Mouse (Mus musculus): Measurements from ENCODE around the gene Mylk2. TPM values are rescaled to one million over a fixed set of nuclear protein-coding genes. Genes with fewer than 3 reads are reported as not detected.

Mylk2 gene
- polyA plus RNA-seq, 1 experiment from 2014 or later: 1.3 TPM

DNA sequence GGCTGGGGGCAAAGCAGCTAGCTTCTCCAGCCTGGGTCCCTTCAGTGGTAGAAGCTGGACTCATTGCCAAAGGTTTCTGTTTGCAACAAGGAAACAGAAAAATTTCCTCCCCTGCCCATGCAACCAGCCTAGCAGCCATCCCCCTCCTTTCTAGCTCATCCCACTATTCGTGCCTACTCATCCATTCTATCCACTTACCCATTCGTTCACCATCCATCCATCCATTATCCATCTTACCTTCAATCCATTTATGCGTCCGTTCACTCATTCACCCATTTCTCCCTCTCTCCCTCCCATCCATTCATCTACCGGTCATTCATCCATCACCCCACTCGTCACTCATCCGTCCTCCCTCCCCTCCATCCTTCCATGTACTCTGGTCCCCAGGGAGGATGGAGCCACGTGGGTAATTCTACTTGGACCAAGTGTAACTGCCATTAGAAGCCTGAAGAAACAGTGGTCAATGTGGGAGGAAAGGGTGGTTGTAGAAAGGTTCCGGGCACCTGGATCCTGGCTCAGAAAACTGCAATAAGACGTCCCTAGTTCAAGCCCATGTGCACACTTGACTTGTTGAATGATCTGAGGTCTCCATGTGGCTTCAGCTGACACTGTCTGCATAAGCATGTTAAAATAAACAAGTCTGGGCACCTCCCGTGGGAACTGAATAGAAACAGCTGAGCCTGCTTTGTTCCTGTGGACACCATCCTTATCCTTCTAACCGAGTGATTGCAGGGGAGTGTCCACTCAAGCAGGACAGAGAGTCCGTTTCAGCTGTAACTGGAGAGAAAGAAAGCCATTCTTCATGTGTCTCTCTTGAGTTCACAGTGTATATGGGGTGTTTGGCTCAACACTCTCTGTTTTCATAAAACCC is 40.9 kb downstream of the Mylk2 start:
- Histone ChIP-seq H3K9me3 (ENCODE audit: control insufficient read depth, low read length) (no peaks in the 10 kb centered on the region), H3K4me1 (ENCODE audit: control insufficient read depth, insufficient read depth, low read length) (no peaks in the 10 kb centered on the region), H3K27ac (replicated peaks; ENCODE audit: low read depth, low read length) (no peak overlapping the region), H3K4me3 (ENCODE audit: low read depth, low read length) (peak overlapping the region; percentile 63), H3K9ac (ENCODE audit: low read depth, low read length) (peak overlapping the region; percentile 64), H3K36me3 (ENCODE audit: control insufficient read depth, insufficient read depth, low read length) (no peaks in the 10 kb centered on the region), H3K27me3 (replicated peaks; ENCODE audit: control insufficient read depth, insufficient read depth, low read length) (peaks cover 37% of the 10 kb centered on the region), H3K4me2 (ENCODE audit: low read depth, low read length) (peak overlapping the region; percentile 97)
- 15% methylated on average over 13 of the region's 13 CpGs for WGBS
- DNase-seq (ENCODE audit: low spot score): peak; percentile 23
- ATAC-seq (ENCODE audit: low read depth): no peak

DNA sequence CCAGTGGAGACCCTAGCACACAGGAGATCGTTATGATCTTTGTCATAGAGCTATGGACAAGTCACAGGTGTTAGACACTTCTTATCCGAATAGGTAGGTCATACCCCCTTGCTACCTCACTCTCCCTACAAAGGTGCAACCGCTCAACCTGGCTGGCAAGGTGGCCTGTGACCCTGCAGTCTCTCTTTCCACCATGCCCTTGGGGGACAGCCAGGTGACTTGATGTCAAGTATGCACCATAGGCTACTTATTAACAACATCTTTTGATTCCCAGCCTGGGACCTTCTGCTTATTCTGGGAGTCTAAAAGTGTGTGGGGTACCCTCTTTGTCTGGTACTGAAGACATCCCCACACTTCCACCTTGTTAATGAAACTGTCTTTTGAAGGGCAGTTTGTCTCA is 47.0 kb downstream of the Mylk2 start:
- no peak overlapping the region for H3K9ac ChIP-seq (ENCODE audit: low read depth, low read length)
- no peak overlapping the region for H3K27ac ChIP-seq (replicated peaks; ENCODE audit: low read depth, low read length)
- no peak overlapping the region for H3K4me3 ChIP-seq (ENCODE audit: low read depth, low read length)
- no peaks in the 10 kb centered on the region for H3K36me3 ChIP-seq (ENCODE audit: control insufficient read depth, insufficient read depth, low read length)
- H3K27me3 ChIP-seq (replicated peaks; ENCODE audit: control insufficient read depth, insufficient read depth, low read length): peaks cover 6% of the 10 kb centered on the region; the same call in 1 of the 2 replicates
- WGBS: 72% methylated on average over 3 of the region's 3 CpGs
- H3K9me3 ChIP-seq (ENCODE audit: control insufficient read depth, low read length): no peaks in the 10 kb centered on the region
- peaks cover 3% of the 10 kb centered on the region; the same call in 1 of the 2 replicates for H3K4me1 ChIP-seq (ENCODE audit: control insufficient read depth, insufficient read depth, low read length)
- H3K4me2 ChIP-seq (ENCODE audit: low read depth, low read length): no peak overlapping the region
- no peak for DNase-seq (ENCODE audit: low spot score)
- ATAC-seq (ENCODE audit: low read depth): no peak

DNA sequence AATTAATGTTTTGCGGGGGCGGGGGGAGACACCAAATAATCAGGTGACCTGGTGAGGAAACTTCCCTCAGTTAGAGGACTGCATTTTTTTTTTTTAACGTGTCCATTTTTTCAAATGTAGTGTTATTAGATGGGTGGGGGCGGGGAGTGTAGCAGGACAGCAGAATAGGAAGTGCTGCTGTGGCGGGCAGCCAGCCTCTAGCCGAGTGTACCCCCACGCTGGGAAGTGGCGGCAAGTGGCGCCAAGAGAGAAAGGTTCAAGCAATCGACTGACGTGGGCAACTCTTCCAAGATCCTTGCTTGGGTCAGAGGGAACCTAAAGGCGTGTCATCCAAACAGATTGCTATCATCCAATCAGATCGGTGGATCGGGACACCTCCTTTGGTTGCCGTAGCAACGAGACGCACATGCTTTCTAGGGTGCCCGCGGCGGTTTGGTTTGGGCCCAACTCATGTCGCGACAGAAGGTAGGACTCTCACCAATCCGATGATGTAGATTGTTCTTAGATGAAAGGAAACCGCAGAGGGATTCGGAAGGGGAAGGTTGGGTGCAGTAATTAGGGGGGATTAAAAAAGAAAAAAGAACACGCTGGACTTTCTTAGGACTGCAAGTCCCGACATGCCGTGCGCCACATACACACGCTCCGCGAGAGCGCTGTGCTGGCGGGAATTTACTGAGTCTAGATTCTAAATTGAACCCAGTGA is 51.1 kb downstream of the Mylk2 start, which contains the start of gene Ttll9:
Gene Ttll9, plus strand, starts transcription at position 395 of the 703 bp plus-strand sequence.
- H3K27me3 ChIP-seq (replicated peaks; ENCODE audit: control insufficient read depth, insufficient read depth, low read length): no peaks in the 10 kb centered on the region
- peak within 1 kb of the TSS; percentile 83 for H3K4me2 ChIP-seq (ENCODE audit: low read depth, low read length)
- DNase-seq (ENCODE audit: low spot score) (peak; percentile 95), ATAC-seq (ENCODE audit: low read depth) (peak; percentile 96)
- 2% methylated on average over 34 of the region's 34 CpGs for WGBS
- peak within 1 kb of the TSS; percentile 60 for H3K9ac ChIP-seq (ENCODE audit: low read depth, low read length)
- no peak within 1 kb of the TSS for H3K27ac ChIP-seq (replicated peaks; ENCODE audit: low read depth, low read length)
- no peaks in the 10 kb centered on the region for H3K9me3 ChIP-seq (ENCODE audit: control insufficient read depth, low read length)
- H3K36me3 ChIP-seq (ENCODE audit: control insufficient read depth, insufficient read depth, low read length): no peaks in the 10 kb centered on the region
- peak within 1 kb of the TSS; percentile 43 for H3K4me3 ChIP-seq (ENCODE audit: low read depth, low read length)
- peaks cover 3% of the 10 kb centered on the region; the same call in 1 of the 2 replicates for H3K4me1 ChIP-seq (ENCODE audit: control insufficient read depth, insufficient read depth, low read length)

DNA sequence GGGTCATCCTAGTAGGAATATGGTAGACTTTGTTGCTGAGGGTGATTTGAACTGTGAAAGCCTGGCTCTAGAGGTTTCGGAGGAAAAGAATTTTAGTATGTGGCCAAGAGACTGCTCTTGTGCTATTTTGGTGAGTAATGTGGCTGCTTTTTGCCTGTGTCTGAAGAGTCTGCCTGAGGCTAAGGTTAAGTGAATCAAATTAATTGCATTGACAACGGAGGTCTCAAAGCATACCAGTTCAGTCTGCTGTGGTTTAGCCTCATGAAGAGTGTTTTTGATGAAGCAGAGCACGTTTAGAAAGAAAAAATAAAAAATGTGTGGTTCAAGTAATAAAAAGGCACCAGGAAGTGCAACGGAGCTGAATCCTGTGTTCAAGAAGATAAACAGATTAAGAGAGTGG is 54.4 kb downstream of the Mylk2 start:
- H3K36me3 ChIP-seq (ENCODE audit: control insufficient read depth, insufficient read depth, low read length): no peaks in the 10 kb centered on the region
- DNase-seq (ENCODE audit: low spot score) (no peak), ATAC-seq (ENCODE audit: low read depth) (no peak)
- no peaks in the 10 kb centered on the region for H3K27me3 ChIP-seq (replicated peaks; ENCODE audit: control insufficient read depth, insufficient read depth, low read length)
- no peak overlapping the region for H3K4me2 ChIP-seq (ENCODE audit: low read depth, low read length)
- no peak overlapping the region for H3K27ac ChIP-seq (replicated peaks; ENCODE audit: low read depth, low read length)
- no peaks in the 10 kb centered on the region for H3K9me3 ChIP-seq (ENCODE audit: control insufficient read depth, low read length)
- H3K4me3 ChIP-seq (ENCODE audit: low read depth, low read length): no peak overlapping the region
- 49% methylated on average over 4 of the region's 4 CpGs for WGBS
- no peak overlapping the region for H3K9ac ChIP-seq (ENCODE audit: low read depth, low read length)
- peaks cover 3% of the 10 kb centered on the region; the same call in 1 of the 2 replicates for H3K4me1 ChIP-seq (ENCODE audit: control insufficient read depth, insufficient read depth, low read length)

Small RNAs within 50 kb of the gene (microRNA-seq; reads per million reads assigned to microRNA genes)
- gene Mir5622 (ENCODE audit: borderline number of aligned reads): 1.2 reads per million

Other genes with a start within 250 kb of the Mylk2 start
- gene H13, start 241.9 kb upstream of the Mylk2 start, polyA plus RNA-seq (2014; fragmentation: Nextera tagmentation; extraction: Ambion mirVana): 122 and 134 TPM in 2 replicates
- gene Mcts2, start 224.3 kb upstream of the Mylk2 start, polyA plus RNA-seq (2014; fragmentation: Nextera tagmentation; extraction: Ambion mirVana): 26.7 and 30.2 TPM in 2 replicates
- gene Id1, start 175.1 kb upstream of the Mylk2 start, polyA plus RNA-seq (2014; fragmentation: Nextera tagmentation; extraction: Ambion mirVana): 128 and 138 TPM in 2 replicates
- gene Cox4i2, start 157.2 kb upstream of the Mylk2 start, polyA plus RNA-seq (2014; fragmentation: Nextera tagmentation; extraction: Ambion mirVana): 19.1 and 27.0 TPM in 2 replicates
- gene Bcl2l1, start 79.6 kb upstream of the Mylk2 start, polyA plus RNA-seq (2014; fragmentation: Nextera tagmentation; extraction: Ambion mirVana): 77.3 and 86.7 TPM in 2 replicates
- gene Tpx2, start 63.4 kb upstream of the Mylk2 start, polyA plus RNA-seq (2014; fragmentation: Nextera tagmentation; extraction: Ambion mirVana): 69.3 and 87.9 TPM in 2 replicates
- gene Foxs1, start 21.9 kb downstream of the Mylk2 start, polyA plus RNA-seq (2014; fragmentation: Nextera tagmentation; extraction: Ambion mirVana): 3.7 and 4.3 TPM in 2 replicates
- 0.59 and 1.4 TPM in 2 replicates for gene Dusp15, start 40.3 kb downstream of the Mylk2 start, polyA plus RNA-seq (2014; fragmentation: Nextera tagmentation; extraction: Ambion mirVana)
- 1.1 and 1.2 TPM in 2 replicates for gene Ttll9, start 51.1 kb downstream of the Mylk2 start, polyA plus RNA-seq (2014; fragmentation: Nextera tagmentation; extraction: Ambion mirVana)
- gene Pdrg1, start 104.1 kb downstream of the Mylk2 start, polyA plus RNA-seq (2014; fragmentation: Nextera tagmentation; extraction: Ambion mirVana): 88.8 and 91.4 TPM in 2 replicates
- gene Xkr7, start 120.5 kb downstream of the Mylk2 start, polyA plus RNA-seq (2014; fragmentation: Nextera tagmentation; extraction: Ambion mirVana): 0.06 and 0.07 TPM in 2 replicates
- 2.7 and 2.9 TPM in 2 replicates for gene Ccm2l, start 154.6 kb downstream of the Mylk2 start, polyA plus RNA-seq (2014; fragmentation: Nextera tagmentation; extraction: Ambion mirVana)
- gene Hck, start 197.1 kb downstream of the Mylk2 start, polyA plus RNA-seq (2014; fragmentation: Nextera tagmentation; extraction: Ambion mirVana): 11.6 and 12.1 TPM in 2 replicates
- gene Tm9sf4, start 250.0 kb downstream of the Mylk2 start, polyA plus RNA-seq (2014; fragmentation: Nextera tagmentation; extraction: Ambion mirVana): 97.9 and 100.0 TPM in 2 replicates

All from embryonic facial prominence, embryonic 14.5 days (tissue).